Mouse (Mus musculus) left cerebral cortex, adult 9 months (tissue): ENCODE data around the gene Olfr883.

Experiments used
- DNase-seq, 2 experiments: peaks; one replicate each; pipeline ENCODE4 v3.0.0; 2022; ENCODE audit warnings: low spot score in 2 of 2

Olfr883 gene

DNA sequence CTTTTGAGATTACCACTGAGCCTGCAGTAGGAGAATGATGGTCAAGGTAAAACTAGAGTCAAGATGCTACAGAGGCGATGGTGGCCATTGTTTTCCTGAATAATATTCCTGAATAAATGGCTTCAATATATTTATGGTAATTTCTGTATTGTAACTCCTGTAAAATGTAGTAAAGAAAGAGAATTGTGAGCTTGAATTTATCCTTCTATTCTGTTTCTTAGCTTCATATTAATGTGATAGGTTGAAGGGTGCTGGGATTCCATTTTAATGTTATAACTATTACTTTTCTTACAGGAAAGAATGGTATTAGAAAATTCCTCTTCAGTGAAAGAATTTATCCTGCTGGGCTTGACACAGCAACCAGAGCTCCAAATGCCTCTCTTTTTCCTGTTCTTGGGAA, at the start of gene Olfr883:
Gene Olfr883 (plus strand): TSS at position 301 of the 400 bp plus-strand sequence.
- no peak for DNase-seq

DNA sequence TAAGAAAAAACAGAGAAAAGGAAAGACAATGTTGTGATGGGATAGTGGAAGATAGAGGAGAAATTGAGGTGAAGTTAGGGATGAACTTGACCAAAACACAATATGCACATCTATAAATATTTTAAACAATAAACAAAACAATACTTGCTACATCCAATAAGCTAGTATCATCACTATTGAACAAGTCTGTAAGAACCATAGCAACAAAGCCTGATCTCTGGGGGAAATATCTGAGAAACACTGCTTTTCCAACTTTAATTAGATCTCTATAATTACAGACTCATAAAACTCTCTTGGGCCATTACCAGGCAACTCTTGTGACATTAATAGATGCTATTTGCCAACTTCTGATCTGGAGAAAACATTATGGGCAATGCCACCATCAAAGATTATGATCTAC, 34.1 kb upstream of the Olfr883 start, which contains the start of gene Olfr881:
Gene Olfr881 (plus strand): TSS at position 301 of the 400 bp plus-strand sequence.
- no peak for DNase-seq

DNA sequence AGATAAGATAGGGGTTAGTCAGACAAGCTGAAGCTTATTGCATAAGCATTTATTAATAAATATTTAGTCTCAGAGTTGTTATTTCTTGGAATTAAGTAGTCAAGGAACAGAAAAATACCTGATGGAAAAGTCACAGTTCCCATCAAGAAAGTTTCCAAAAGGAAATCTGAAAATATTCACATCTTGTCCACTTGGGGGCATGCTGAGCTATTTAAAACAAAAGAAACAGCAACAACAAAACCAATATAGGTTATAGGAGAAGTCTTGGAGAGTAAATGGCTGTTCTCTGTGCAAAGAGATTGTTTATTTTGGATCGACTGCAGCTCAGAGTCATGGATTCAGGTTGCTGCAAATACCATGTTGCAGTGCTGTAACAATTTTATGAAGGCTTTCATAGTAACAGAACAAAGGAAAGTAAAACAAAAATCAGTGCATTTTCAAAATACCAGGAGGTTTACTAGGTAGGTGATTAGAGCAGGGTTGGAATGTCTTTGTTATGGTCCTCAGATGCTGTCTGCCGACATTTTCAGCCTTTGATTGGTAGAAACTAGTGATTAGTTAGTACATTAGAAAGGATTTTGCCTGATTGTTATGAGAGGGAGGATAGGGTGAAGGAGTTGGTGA, 26.9 kb upstream of the Olfr883 start:
- DNase-seq, result no peak

DNA sequence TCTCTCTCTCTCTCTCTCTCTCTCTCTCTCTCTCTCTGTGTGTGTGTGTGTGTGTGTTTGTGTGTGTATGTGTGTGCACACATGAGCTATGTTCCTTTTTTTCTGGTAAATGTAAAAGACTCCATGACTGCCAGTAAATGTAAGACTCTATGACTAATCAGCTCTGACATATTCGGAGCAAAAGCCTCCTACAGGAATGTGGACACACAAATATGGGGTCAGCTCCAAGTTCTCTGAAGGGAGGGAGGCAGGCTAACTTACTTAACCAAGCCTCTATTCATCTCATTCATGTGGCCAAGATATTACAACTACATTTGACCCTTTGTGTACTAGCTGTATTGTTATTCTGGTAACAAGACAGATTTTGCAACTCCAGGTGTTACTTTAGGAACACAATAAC, 25.6 kb upstream of the Olfr883 start:
- no peak for DNase-seq

DNA sequence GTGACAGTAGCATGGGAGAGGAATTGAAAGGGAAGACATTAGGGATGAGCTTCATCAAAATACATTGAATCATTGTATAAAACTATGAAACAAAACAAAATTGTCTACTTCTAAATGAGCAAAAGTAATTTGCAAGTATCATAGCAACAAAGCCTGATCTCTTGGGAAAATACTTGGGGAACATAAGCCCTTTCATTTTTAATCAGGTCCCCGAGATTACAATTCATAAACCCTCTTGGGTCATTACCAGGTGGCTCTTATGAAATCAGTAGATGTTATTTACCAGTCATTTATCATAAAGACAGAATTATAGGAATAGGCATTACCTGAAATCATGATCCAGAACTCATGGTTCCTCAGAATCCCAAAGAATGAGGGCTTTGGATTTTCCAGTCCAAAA, 20.6 kb downstream of the Olfr883 start, which contains the start of gene Olfr884:
Gene Olfr884 (plus strand): TSS at position 301 of the 400 bp plus-strand sequence.
- DNase-seq, result no peak

DNA sequence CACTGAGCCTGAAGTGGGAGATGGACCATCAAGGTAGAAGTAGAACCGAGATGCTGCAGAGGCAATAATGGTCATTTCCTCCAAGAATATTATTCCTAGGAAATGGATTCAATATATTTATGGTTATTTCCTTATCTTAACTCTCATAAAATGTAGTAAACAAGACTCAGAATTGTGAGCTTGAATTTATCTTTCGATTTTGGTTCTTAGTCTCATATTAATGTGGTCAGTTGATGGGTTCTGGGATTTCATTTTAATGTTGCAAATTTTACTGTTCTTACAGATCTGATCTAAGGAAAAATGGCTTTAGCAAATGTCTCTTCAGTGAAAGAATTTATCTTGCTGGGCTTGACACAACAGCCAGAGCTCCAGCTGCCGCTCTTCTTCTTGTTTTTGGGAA, 35.4 kb downstream of the Olfr883 start, which contains the start of gene Olfr885:
Gene Olfr885 (plus strand): TSS at position 301 of the 400 bp plus-strand sequence.
- no peak for DNase-seq
